Mouse (Mus musculus) heart, adult 2 months (tissue): Measurements from ENCODE around the gene Trp63. TPM values are rescaled to one million over a fixed set of nuclear protein-coding genes. Genes with fewer than 3 reads are reported as not detected.

Source experiments
- DNase-seq, 2 experiments: peaks; one replicate each; pipeline ENCODE4 v3.0.0; 2021
- H3K27ac ChIP-seq: fragments of 200-600 bp; 2 replicates; pipeline ENCODE4 v1.8.1; 2022
- H3K27me3 ChIP-seq: fragments of 200-500 bp; 2 replicates; pipeline ENCODE4 v1.6.1; 2012; ENCODE audit warnings: mild to moderate bottlenecking, low read length, inconsistent platforms, mixed read lengths; ENCODE audit not compliant: control insufficient read depth, insufficient read depth
- H3K36me3 ChIP-seq: fragments of 200-500 bp; 2 replicates; pipeline ENCODE4 v1.6.1; 2012; ENCODE audit warnings: low read length, inconsistent platforms; ENCODE audit not compliant: control insufficient read depth, insufficient read depth
- H3K4me1 ChIP-seq: fragments of 200-500 bp; 2 replicates; pipeline ENCODE4 v1.6.1; 2011; ENCODE audit warnings: low read length; ENCODE audit not compliant: control insufficient read depth, insufficient read depth
- H3K4me3 ChIP-seq: fragments of 200-600 bp; 2 replicates; pipeline ENCODE4 v1.8.1; 2022
- H3K79me2 ChIP-seq: fragments of 200-500 bp; replicated peaks from 2 replicates; pipeline ENCODE4 v1.6.1; 2012; ENCODE audit warnings: mild to moderate bottlenecking, inconsistent platforms, low read length, moderate library complexity, mixed read lengths; ENCODE audit not compliant: control insufficient read depth, insufficient read depth
- H3K9ac ChIP-seq: fragments of 200-500 bp; 2 replicates; pipeline ENCODE4 v1.6.1; 2012; ENCODE audit warnings: low read depth, mild to moderate bottlenecking, control low read depth, inconsistent platforms, low read length, mixed read lengths
- CTCF ChIP-seq: fragments of 200-600 bp; IDR thresholded peaks from 2 replicates; pipeline ENCODE4 v1.8.1; 2022; ENCODE audit warnings: antibody characterized with exemption, mild to moderate bottlenecking, moderate library complexity
- EP300 ChIP-seq: fragments of 200-500 bp; IDR thresholded peaks from 2 replicates; pipeline ENCODE4 v1.6.1; 2011; ENCODE audit warnings: low read depth, low read length, control low read depth; ENCODE audit not compliant: insufficient read depth
- POLR2A ChIP-seq: fragments of 200-500 bp; IDR thresholded peaks from 2 replicates; pipeline ENCODE4 v1.6.1; 2011; ENCODE audit warnings: mild to moderate bottlenecking, low read depth, low read length, control low read depth; ENCODE audit not compliant: insufficient read depth
- WGBS: fragments of 180-500 bp; shearing (Covaris S2); methylation state at CpG from one replicate; pipeline ENCODE4 v1.1.7; 2018; 5-methylcytosine and 5-hydroxymethylcytosine counted together
- intact Hi-C: fragments of 180-260 bp; cut with DNase I; formaldehyde crosslinking; loops from one replicate; pipeline ENCODE4 v1.15.1; 2025
- polyA plus RNA-seq: library from polyadenylated mRNA; depleted of rRNA; stranded (reverse); fragments of >200 nt; gene quantifications from 2 replicates; pipeline ENCODE4 v1.2.3, GENCODE M21; 2012
- total RNA-seq, 2 experiments: library from RNA; stranded (reverse); gene quantifications; 2 replicates each; pipeline ENCODE4 v1.2.3; 2021

Gene Trp63
- total and polyA plus RNA-seq, 3 experiments: 0.41 to 1.1 (median 0.63) TPM

- H3K9ac ChIP-seq: no peak overlapping the region
- H3K4me1 ChIP-seq: no peaks in the 10 kb centered on the region; the same call in 1 of the 2 replicates
- no peaks in the 10 kb centered on the region for H3K79me2 ChIP-seq
- 67% methylated on average over 8 of the region's 8 CpGs for WGBS
- no peaks in the 10 kb centered on the region for H3K27me3 ChIP-seq
- no peaks in the 10 kb centered on the region for H3K36me3 ChIP-seq
- DNase-seq: peak in 1 of 2 experiments; percentile 13
- no peak overlapping the region for H3K27ac ChIP-seq
- TF ChIP-seq CTCF: no peak
- no peak for TF ChIP-seq POLR2A
- TF ChIP-seq EP300: no peak
- intact Hi-C loops: no loop called here
- no peak overlapping the region for H3K4me3 ChIP-seq
Measured at GRCm38 (mm10) chr16:25860731-25861505, 177.4 kb downstream of the Trp63 start.

- 61% methylated on average over 7 of the region's 7 CpGs for WGBS
Measured at GRCm38 (mm10) chr16:25865096-25865869, 181.7 kb downstream of the Trp63 start.

GRCm38 (mm10) chr16:25871503-25871902 is 187.9 kb downstream of the Trp63 start:
- DNase-seq: no peak
- H3K27me3 ChIP-seq: no peaks in the 10 kb centered on the region
- 84% methylated on average over 1 of the region's 1 CpGs for WGBS
- H3K4me3 ChIP-seq: no peak overlapping the region
- no peaks in the 10 kb centered on the region for H3K4me1 ChIP-seq
- intact Hi-C loops: no loop called here
- no peak overlapping the region for H3K9ac ChIP-seq
- H3K79me2 ChIP-seq: no peaks in the 10 kb centered on the region
- no peaks in the 10 kb centered on the region for H3K36me3 ChIP-seq
- H3K27ac ChIP-seq: no peak overlapping the region
- TF ChIP-seq EP300 (no peak), POLR2A (no peak)

More at GRCm38 (mm10) chr16:25865096-25865869, 181.7 kb downstream of the Trp63 start:
- peak in 1 of 2 experiments; percentile 31 for DNase-seq
- no peak overlapping the region for H3K4me3 ChIP-seq
- H3K27me3 ChIP-seq: no peaks in the 10 kb centered on the region
- no peak overlapping the region for H3K9ac ChIP-seq
- H3K79me2 ChIP-seq: no peaks in the 10 kb centered on the region
- H3K4me1 ChIP-seq: no peaks in the 10 kb centered on the region; the same call in 1 of the 2 replicates
- no peak overlapping the region; the same call in 1 of the 2 replicates for H3K27ac ChIP-seq
- TF ChIP-seq POLR2A: no peak
- TF ChIP-seq CTCF: no peak
- no peak for TF ChIP-seq EP300
- no peaks in the 10 kb centered on the region for H3K36me3 ChIP-seq
- intact Hi-C loops: no loop called here

- no peak for TF ChIP-seq CTCF
- TF ChIP-seq EP300: no peak
- no peak for TF ChIP-seq POLR2A
- 83% methylated on average over 2 of the region's 2 CpGs for WGBS
Measured at GRCm38 (mm10) chr16:25875681-25876080, 192.1 kb downstream of the Trp63 start.

GRCm38 (mm10) chr16:25877416-25877965 is 193.9 kb downstream of the Trp63 start:
- Histone ChIP-seq H3K4me1 (no peaks in the 10 kb centered on the region), H3K36me3 (no peaks in the 10 kb centered on the region), H3K79me2 (no peaks in the 10 kb centered on the region), H3K4me3 (no peak overlapping the region), H3K27me3 (no peaks in the 10 kb centered on the region), H3K9ac (no peak overlapping the region), H3K27ac (no peak overlapping the region)
- intact Hi-C loops: no loop called here
- TF ChIP-seq CTCF (no peak), POLR2A (no peak), EP300 (no peak)
- WGBS: 76% methylated on average over 7 of the region's 7 CpGs
- DNase-seq: no peak

More at GRCm38 (mm10) chr16:25875681-25876080, 192.1 kb downstream of the Trp63 start:
- H3K4me3 ChIP-seq: no peak overlapping the region
- no peaks in the 10 kb centered on the region for H3K27me3 ChIP-seq
- H3K79me2 ChIP-seq: no peaks in the 10 kb centered on the region
- H3K36me3 ChIP-seq: no peaks in the 10 kb centered on the region
- H3K27ac ChIP-seq: no peak overlapping the region
- DNase-seq: no peak
- no peak overlapping the region for H3K9ac ChIP-seq
- intact Hi-C loops: no loop called here
- no peaks in the 10 kb centered on the region for H3K4me1 ChIP-seq

GRCm38 (mm10) chr16:25878116-25878515 is 194.6 kb downstream of the Trp63 start:
- intact Hi-C loops: no loop called here
- no peak for DNase-seq
- no peaks in the 10 kb centered on the region for H3K27me3 ChIP-seq
- H3K79me2 ChIP-seq: no peaks in the 10 kb centered on the region
- no peaks in the 10 kb centered on the region for H3K4me1 ChIP-seq
- no peak for TF ChIP-seq CTCF
- TF ChIP-seq POLR2A: no peak
- no peak for TF ChIP-seq EP300
- no peak overlapping the region for H3K9ac ChIP-seq
- no peaks in the 10 kb centered on the region for H3K36me3 ChIP-seq
- no peak overlapping the region for H3K27ac ChIP-seq
- no peak overlapping the region for H3K4me3 ChIP-seq
